Mouse (Mus musculus) cerebellum, postnatal 4 days (tissue): ENCODE measurements around the gene Slc30a10.
A peak's percentile ranks its signal among the peaks of the same experiment; 100 is the strongest.

Experiments
- DNase-seq, 2 experiments: peaks; one replicate each; pipeline ENCODE4 v3.0.0; 2022; ENCODE audit warnings: low spot score in 2 of 2, mixed read lengths in 1 of 2

Slc30a10 gene

DNA sequence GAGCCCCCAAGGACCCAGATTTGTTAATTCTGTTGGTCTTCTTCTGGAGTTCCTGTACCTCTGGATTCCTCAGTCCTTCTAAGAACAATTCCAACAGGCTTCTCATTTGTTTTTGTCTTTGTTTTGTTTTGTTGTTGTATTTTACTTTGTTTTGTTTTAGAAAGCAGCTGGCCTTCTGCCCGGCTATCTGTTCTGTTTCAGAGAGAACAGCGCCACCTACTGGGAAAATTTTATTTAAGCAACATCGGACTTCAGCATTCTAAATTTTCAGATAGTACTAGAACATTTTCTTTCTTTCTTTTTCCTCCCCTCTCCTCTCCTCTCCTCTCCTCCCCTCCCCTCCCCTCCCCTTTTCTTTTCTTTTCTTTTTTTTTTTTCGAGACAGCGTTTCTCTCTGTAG is 62.9 kb downstream of the Slc30a10 start:
- DNase-seq, result peak in 1 of 2 experiments; percentile 58
